ENCODE assay signal across 9 mouse cellular contexts in the genomic region with DNA sequence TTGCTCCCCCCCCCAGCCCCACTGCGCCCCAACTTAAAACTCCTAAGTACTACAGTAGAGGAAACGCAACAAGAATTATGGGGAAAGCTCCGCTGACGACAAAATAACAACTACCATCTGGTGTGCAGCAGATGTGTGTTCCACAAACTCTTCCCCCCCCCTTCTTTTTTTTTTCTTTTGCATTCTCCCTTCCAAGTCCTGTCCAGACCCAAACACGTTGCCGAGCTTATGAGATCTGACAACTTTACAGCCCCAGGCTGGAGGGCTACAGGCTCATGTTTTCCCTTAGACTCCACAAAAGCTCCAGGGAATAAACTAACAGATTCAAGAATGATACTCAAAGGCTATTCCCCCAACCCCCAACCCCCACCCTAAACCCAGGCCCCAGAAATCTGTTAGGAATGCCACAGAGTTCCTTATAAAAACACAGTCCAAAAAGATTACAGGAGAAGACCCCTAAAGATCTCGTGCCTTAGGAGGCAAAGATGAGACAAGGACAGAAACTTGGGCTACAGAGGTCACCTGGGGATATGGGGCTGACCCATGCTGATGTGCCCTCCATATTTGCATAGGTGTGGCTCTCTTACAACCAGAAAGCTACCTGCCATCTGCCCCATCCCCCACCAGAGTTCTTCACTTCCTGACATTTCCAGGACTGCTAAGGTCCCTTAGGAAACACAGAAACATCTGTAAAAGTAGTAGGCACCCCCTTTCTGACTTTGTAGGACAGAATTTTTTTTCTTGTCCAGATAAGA.
DNase-seq lines count a peak whose midpoint lies in the region; ATAC-seq lines count a peak whose summit lies in the region.
"Had no signal": no experiment of that assay in that cellular context is flagged by ENCODE, and none has a peak within 500 bp of the region (broad histone marks: within the 10 kb centered on the region; RNA-seq: fewer than 3 reads in every experiment).

No protein-coding gene starts in this region.

- H3K36me3 ChIP-seq in heart, embryonic 15.5 days, result no peaks in the 10 kb centered on the region
- no peaks in the 10 kb centered on the region for H3K36me3 ChIP-seq in heart, embryonic 10.5 days
- no peaks in the 10 kb centered on the region for H3K36me3 ChIP-seq in midbrain, embryonic 12.5 days

- H3K4me1 ChIP-seq in heart, embryonic 15.5 days (replicated peaks), result no peaks in the 10 kb centered on the region
- H3K4me1 ChIP-seq in heart, embryonic 10.5 days, result no peaks in the 10 kb centered on the region
- H3K4me1 ChIP-seq in midbrain, embryonic 12.5 days, result peaks cover 17% of the 10 kb centered on the region

- no peak overlapping the region for H3K27ac ChIP-seq in heart, embryonic 15.5 days
- H3K27ac ChIP-seq in heart, embryonic 10.5 days, result no peak overlapping the region
- 0 out of 2 replicates have a peak overlapping the region, but pooled peaks have one; percentile 15 for H3K27ac ChIP-seq in midbrain, embryonic 12.5 days (replicated peaks)

- H3K4me2 ChIP-seq in heart, embryonic 15.5 days, result no peak overlapping the region
- peak overlapping the region; percentile 32 for H3K4me2 ChIP-seq in midbrain, embryonic 12.5 days (replicated peaks)

- no peak for DNase-seq in heart, embryonic 10.5 days (ENCODE audit: low spot score)
- peak; percentile 63 for DNase-seq in R1 (ENCODE audit: low read depth, low spot score)
- no peak for DNase-seq in adrenal gland, postnatal 10 days
- DNase-seq in B cell, adult 2 months, result no peak

- no peak overlapping the region for H3K9ac ChIP-seq in heart, embryonic 15.5 days
- no peak overlapping the region for H3K9ac ChIP-seq in midbrain, embryonic 12.5 days (replicated peaks)

- 0 out of 2 replicates have a peak, but pooled peaks have one; percentile 31 for ATAC-seq in heart, embryonic 15.5 days (replicated peaks; ENCODE audit: insufficient number of reproducible peaks, insufficient read depth, low FRiP score, low read depth)
- ATAC-seq in granulocyte monocyte progenitor cell, adult 5-6 weeks (replicated peaks; ENCODE audit: poor library complexity, severe bottlenecking), result peak; percentile 40
- peak; percentile 80 for ATAC-seq in midbrain, embryonic 12.5 days (ENCODE audit: low FRiP score, low read depth)
- no peak for ATAC-seq in megakaryocyte-erythroid progenitor cell, adult 5-6 weeks (replicated peaks; ENCODE audit: low FRiP score, low TSS enrichment, poor library complexity, severe bottlenecking)

- no peaks in the 10 kb centered on the region for H3K27me3 ChIP-seq in heart, embryonic 15.5 days
- no peaks in the 10 kb centered on the region for H3K27me3 ChIP-seq in heart, embryonic 10.5 days (ENCODE audit: insufficient read depth, poor library complexity, severe bottlenecking)
- no peaks in the 10 kb centered on the region for H3K27me3 ChIP-seq in midbrain, embryonic 12.5 days

- no peaks in the 10 kb centered on the region for H3K9me3 ChIP-seq in heart, embryonic 15.5 days (replicated peaks)
- no peaks in the 10 kb centered on the region for H3K9me3 ChIP-seq in heart, embryonic 10.5 days
- no peaks in the 10 kb centered on the region for H3K9me3 ChIP-seq in midbrain, embryonic 12.5 days

- H3K4me3 ChIP-seq in heart, embryonic 15.5 days, result no peak overlapping the region
- no peak overlapping the region for H3K4me3 ChIP-seq in heart, embryonic 10.5 days
- no peak overlapping the region for H3K4me3 ChIP-seq in midbrain, embryonic 12.5 days
- H3K4me3 ChIP-seq: erythroblast, embryonic 14.5 days had no signal

- WGBS in heart, embryonic 15.5 days, result 69% methylated on average over 7 of the region's 7 CpGs
- WGBS in heart, embryonic 10.5 days, result 57% methylated on average over 7 of the region's 7 CpGs
- WGBS in midbrain, embryonic 12.5 days, result 44% methylated on average over 7 of the region's 7 CpGs
